Mouse (Mus musculus) lung, postnatal 0 days (tissue): ENCODE measurements around the gene Pbx2. TPM values are rescaled to one million over a fixed set of nuclear protein-coding genes. Genes with fewer than 3 reads are reported as not detected.

Experiments used
- ATAC-seq: fragments of 200-750 bp; cut with Nextera tagmentation; 2 replicates; pipeline ENCODE4 v1.8.0; 2017; ENCODE audit warnings: moderate library complexity
- DNase-seq: peaks from one replicate; pipeline ENCODE4 v3.0.0-alpha.2; 2016; ENCODE audit warnings: low spot score
- H3K27ac ChIP-seq: fragments of 300-500 bp; sonication (generic); 2 replicates; pipeline ENCODE4 v1.5.1; 2014; ENCODE audit warnings: antibody characterized with exemption, mild to moderate bottlenecking, low read length, mixed read lengths
- H3K27me3 ChIP-seq: fragments of 300-500 bp; sonication (generic); replicated peaks from 2 replicates; pipeline ENCODE4 v1.6.1; 2014; ENCODE audit warnings: low read length, mixed read lengths; ENCODE audit not compliant: insufficient read depth
- H3K36me3 ChIP-seq: fragments of 300-500 bp; sonication (generic); 2 replicates; pipeline ENCODE4 v1.6.1; 2014; ENCODE audit warnings: low read length, mixed read lengths; ENCODE audit not compliant: insufficient read depth
- H3K4me1 ChIP-seq: fragments of 300-500 bp; sonication (generic); 2 replicates; pipeline ENCODE4 v1.6.1; 2014; ENCODE audit warnings: antibody characterized with exemption, low read depth, low read length, mixed read lengths; ENCODE audit not compliant: insufficient read depth
- H3K4me2 ChIP-seq: fragments of 300-500 bp; sonication (generic); replicated peaks from 2 replicates; pipeline ENCODE4 v1.6.1; 2014; ENCODE audit warnings: low read depth, mild to moderate bottlenecking, low read length, moderate library complexity, mixed read lengths
- H3K4me3 ChIP-seq: fragments of 300-500 bp; sonication (generic); 2 replicates; pipeline ENCODE4 v1.5.1; 2014; ENCODE audit warnings: low read depth, low read length
- H3K9ac ChIP-seq: fragments of 300-500 bp; sonication (generic); replicated peaks from 2 replicates; pipeline ENCODE4 v1.6.1; 2014; ENCODE audit warnings: low read depth, mild to moderate bottlenecking
- H3K9me3 ChIP-seq: fragments of 300-500 bp; sonication (generic); 2 replicates; pipeline ENCODE4 v1.6.1; 2016; ENCODE audit warnings: low read length, mixed read lengths
- CTCF ChIP-seq: IDR thresholded peaks from 2 replicates; pipeline ENCODE4 v1.5.1; 2016; ENCODE audit warnings: antibody characterized with exemption, mild to moderate bottlenecking
- EP300 ChIP-seq: IDR thresholded peaks from 2 replicates; pipeline ENCODE4 v1.6.1; 2016; ENCODE audit warnings: antibody characterized with exemption, mild to moderate bottlenecking, control low read depth
- WGBS: fragments of 180-500 bp; shearing (Covaris S2); extraction: QIAGEN DNeasy Blood & Tissue Kit; methylation state at CpG from one replicate; pipeline ENCODE4 v1.1.7; 2014; 5-methylcytosine and 5-hydroxymethylcytosine counted together
- polyA plus RNA-seq: library from polyadenylated mRNA; unstranded; fragments of >200 nt; fragmentation: Nextera tagmentation; extraction: Ambion mirVana; gene quantifications from 2 replicates; pipeline ENCODE4 v1.2.1, GENCODE M21; 2015

The Pbx2 gene
- polyA plus RNA-seq, 1 experiment from 2014 or later = 15.0 TPM

GRCm38 (mm10) chr17:34643944-34644343 is 52.9 kb downstream of the Pbx2 start:
- TF ChIP-seq EP300 (no peak), CTCF (no peak)
- no peaks in the 10 kb centered on the region for H3K9me3 ChIP-seq
- H3K4me1 ChIP-seq = peaks cover 15% of the 10 kb centered on the region
- no peak for DNase-seq
- no peak overlapping the region for H3K4me2 ChIP-seq
- H3K9ac ChIP-seq = no peak overlapping the region
- no peaks in the 10 kb centered on the region for H3K27me3 ChIP-seq
- no peaks in the 10 kb centered on the region for H3K36me3 ChIP-seq
- ATAC-seq = no peak
- no peak overlapping the region for H3K4me3 ChIP-seq
- no peak overlapping the region for H3K27ac ChIP-seq
- WGBS = 74% methylated on average over 10 of the region's 10 CpGs

GRCm38 (mm10) chr17:34644608-34645007 is 53.5 kb downstream of the Pbx2 start, which contains the start of gene Fkbpl:
Fkbpl (plus strand) TSS chr17:34644764.
- H3K9ac ChIP-seq = peak within 1 kb of the TSS; percentile 58
- peak; percentile 98 for DNase-seq
- WGBS = under 1% methylated on average over 16 of the region's 16 CpGs
- H3K4me2 ChIP-seq = peak within 1 kb of the TSS; percentile 67
- no peaks in the 10 kb centered on the region for H3K27me3 ChIP-seq
- ATAC-seq = peak; percentile 78
- H3K4me3 ChIP-seq = peak within 1 kb of the TSS; percentile 54
- peaks cover 15% of the 10 kb centered on the region for H3K4me1 ChIP-seq
- H3K36me3 ChIP-seq = no peaks in the 10 kb centered on the region
- H3K9me3 ChIP-seq = no peaks in the 10 kb centered on the region
- TF ChIP-seq EP300 = no peak
- TF ChIP-seq CTCF = no peak
- peak within 1 kb of the TSS; percentile 85 for H3K27ac ChIP-seq

GRCm38 (mm10) chr17:34645256-34645829 is 54.3 kb downstream of the Pbx2 start:
- Histone ChIP-seq H3K4me2 (peak overlapping the region; percentile 67), H3K4me3 (peak overlapping the region; percentile 54), H3K27me3 (no peaks in the 10 kb centered on the region), H3K4me1 (peaks cover 12% of the 10 kb centered on the region), H3K9me3 (no peaks in the 10 kb centered on the region), H3K27ac (peak overlapping the region; percentile 85; the same call in 1 of the 2 replicates), H3K9ac (peak overlapping the region; percentile 58), H3K36me3 (no peaks in the 10 kb centered on the region)
- DNase-seq = no peak
- no peak for ATAC-seq
- WGBS = 36% methylated on average over 10 of the region's 10 CpGs
- no peak for TF ChIP-seq EP300
- no peak for TF ChIP-seq CTCF

GRCm38 (mm10) chr17:34645831-34646511 is 54.9 kb downstream of the Pbx2 start:
- no peak for DNase-seq
- Histone ChIP-seq H3K9me3 (no peaks in the 10 kb centered on the region), H3K9ac (no peak overlapping the region), H3K27ac (peak overlapping the region; percentile 47; the same call in 1 of the 2 replicates), H3K4me2 (peak overlapping the region; percentile 67), H3K4me3 (no peak overlapping the region), H3K27me3 (no peaks in the 10 kb centered on the region), H3K36me3 (no peaks in the 10 kb centered on the region), H3K4me1 (peaks cover 12% of the 10 kb centered on the region)
- ATAC-seq = no peak
- WGBS = 73% methylated on average over 30 of the region's 30 CpGs
- TF ChIP-seq EP300 (no peak), CTCF (no peak)

Other genes with a start within 250 kb of the Pbx2 start
- gene Btnl2, start 236.4 kb upstream of the Pbx2 start, polyA plus RNA-seq = 0.07 TPM in 1 of 2 replicates, not detected in the other
- gene Btnl1, start 214.1 kb upstream of the Pbx2 start, polyA plus RNA-seq = not detected in 2 replicates
- gene BC051142, start 192.4 kb upstream of the Pbx2 start, polyA plus RNA-seq = 0.24 and 0.74 TPM in 2 replicates
- gene Btnl4, start 113.9 kb upstream of the Pbx2 start, polyA plus RNA-seq = 0.10 TPM in 1 of 2 replicates, not detected in the other
- gene Btnl6, start 73.9 kb upstream of the Pbx2 start, polyA plus RNA-seq = 0.11 TPM in 1 of 2 replicates, not detected in the other
- 21.1 and 24.8 TPM in 2 replicates for gene Notch4, start 27.0 kb upstream of the Pbx2 start, polyA plus RNA-seq
- gene Gpsm3, start 1.5 kb upstream of the Pbx2 start, polyA plus RNA-seq = 34.7 and 41.0 TPM in 2 replicates
- gene Ager, start 6.6 kb downstream of the Pbx2 start, polyA plus RNA-seq = 3,782 and 4,046 TPM in 2 replicates
- 81.5 and 84.1 TPM in 2 replicates for gene Rnf5, start 12.4 kb downstream of the Pbx2 start, polyA plus RNA-seq
- 35.7 and 40.0 TPM in 2 replicates for gene Agpat1, start 13.0 kb downstream of the Pbx2 start, polyA plus RNA-seq
- 4.4 and 5.2 TPM in 2 replicates for gene Egfl8, start 24.7 kb downstream of the Pbx2 start, polyA plus RNA-seq
- 22.4 and 24.9 TPM in 2 replicates for gene Ppt2, start 37.2 kb downstream of the Pbx2 start, polyA plus RNA-seq
- 0.27 and 0.29 TPM in 2 replicates for gene Prrt1, start 38.3 kb downstream of the Pbx2 start, polyA plus RNA-seq
- gene Fkbpl, start 53.5 kb downstream of the Pbx2 start, polyA plus RNA-seq = 12.2 and 14.5 TPM in 2 replicates
- 42.5 and 47.3 TPM in 2 replicates for gene Atf6b, start 55.9 kb downstream of the Pbx2 start, polyA plus RNA-seq
- gene Tnxb, start 79.3 kb downstream of the Pbx2 start, polyA plus RNA-seq = 0.85 and 0.99 TPM in 2 replicates
- gene C4b, start 152.6 kb downstream of the Pbx2 start, polyA plus RNA-seq = 5.1 and 6.5 TPM in 2 replicates
- gene Cyp21a1, start 213.3 kb downstream of the Pbx2 start, polyA plus RNA-seq = not detected in 2 replicates
- 34.7 and 37.3 TPM in 2 replicates for gene Stk19, start 245.7 kb downstream of the Pbx2 start, polyA plus RNA-seq
- 39.8 and 40.9 TPM in 2 replicates for gene Dxo, start 245.8 kb downstream of the Pbx2 start, polyA plus RNA-seq